Mouse (Mus musculus) left cerebral cortex, adult 8-10 months (tissue): ENCODE data around the gene Arel1. TPM values are rescaled to one million over a fixed set of nuclear protein-coding genes. Genes with fewer than 3 reads are reported as not detected.
A peak's percentile ranks its signal among the peaks of the same experiment; 100 is the strongest.

ENCODE experiments used
- DNase-seq, 2 experiments: peaks; one replicate each; pipeline ENCODE4 v3.0.0; 2022; ENCODE audit warnings: low spot score in 2 of 2
- total RNA-seq, 4 experiments: library from RNA; stranded (reverse); gene quantifications; 2 replicates each; pipeline ENCODE4 v1.2.4; 2022

Arel1 gene
- total RNA-seq, 4 experiments from 2014 or later, result 98.1 to 130 (median 120) TPM

GRCm38 (mm10) chr12:84907627-84908480 lies 62.8 kb downstream of the Arel1 start:
- DNase-seq, result no peak

- DNase-seq, result no peak
Measured at GRCm38 (mm10) chr12:84907024-84907626, 63.6 kb downstream of the Arel1 start.

GRCm38 (mm10) chr12:84904399-84904798 lies 66.3 kb downstream of the Arel1 start:
- no peak for DNase-seq

- DNase-seq, result no peak
Measured at GRCm38 (mm10) chr12:84900317-84900716, 70.4 kb downstream of the Arel1 start.

GRCm38 (mm10) chr12:84897322-84897721 lies 73.4 kb downstream of the Arel1 start:
- no peak for DNase-seq

- no peak for DNase-seq
Measured at GRCm38 (mm10) chr12:84896235-84896634, 74.5 kb downstream of the Arel1 start.

- DNase-seq, result no peak
Measured at GRCm38 (mm10) chr12:84893648-84894628, 76.8 kb downstream of the Arel1 start.

GRCm38 (mm10) chr12:84890289-84890688 lies 80.4 kb downstream of the Arel1 start:
- no peak for DNase-seq

GRCm38 (mm10) chr12:84885107-84885876 lies 85.4 kb downstream of the Arel1 start:
- DNase-seq, result no peak

GRCm38 (mm10) chr12:84884423-84885076 lies 86.2 kb downstream of the Arel1 start:
- DNase-seq, result no peak

- no peak for DNase-seq
Measured at GRCm38 (mm10) chr12:84882796-84883195, 87.9 kb downstream of the Arel1 start.

GRCm38 (mm10) chr12:84880091-84880490 lies 90.6 kb downstream of the Arel1 start:
- no peak for DNase-seq

GRCm38 (mm10) chr12:84876481-84877121 lies 94.1 kb downstream of the Arel1 start, which contains the start of gene Ltbp2:
Gene Ltbp2 (minus strand): TSS chr12:84876532.
- DNase-seq, result peak; percentile 34 to 54

- no peak for DNase-seq
Measured at GRCm38 (mm10) chr12:84875761-84876480, 94.8 kb downstream of the Arel1 start.

- no peak for DNase-seq
Measured at GRCm38 (mm10) chr12:84873434-84873833, 97.3 kb downstream of the Arel1 start.

GRCm38 (mm10) chr12:84872310-84872709 lies 98.4 kb downstream of the Arel1 start:
- no peak for DNase-seq
